Mouse (Mus musculus): ENCODE measurements around the gene Ctdspl. TPM values are rescaled to one million over a fixed set of nuclear protein-coding genes. Genes with fewer than 3 reads are reported as not detected.
A peak's percentile ranks its signal among the peaks of the same experiment; 100 is the strongest.

Ctdspl gene
- polyA plus RNA-seq, 2 experiments, result 2.3 to 3.6 TPM

- 82% methylated on average over 16 of the region's 16 CpGs for WGBS (ENCODE audit: insufficient replicate concordance)
- Histone ChIP-seq H3K27ac (no peak overlapping the region), H3K27me3 (ENCODE audit: control insufficient read depth, insufficient read depth, low read length) (no peaks in the 10 kb centered on the region), H3K9me3 (ENCODE audit: control insufficient read depth, low read length) (no peaks in the 10 kb centered on the region), H3K9ac (replicated peaks) (no peak overlapping the region), H3K4me2 (ENCODE audit: low read depth) (no peak overlapping the region), H3K4me1 (replicated peaks; ENCODE audit: control insufficient read depth in 2 of 2, insufficient read depth in 2 of 2, low read length in 1 of 2) (peaks cover 0 to 8% of the 10 kb centered on the region in 2 experiments; a peak in 1 of 4 replicates), H3K4me3 (ENCODE audit: insufficient read depth in 1 of 2, low read depth in 2 of 2, low read length in 2 of 2) (no peak overlapping the region), H3K36me3 (replicated peaks; ENCODE audit: control insufficient read depth, insufficient read depth, low read depth) (no peaks in the 10 kb centered on the region)
- no peak for DNase-seq (ENCODE audit: low read depth in 3 of 3, low spot score in 3 of 3)
- ATAC-seq (ENCODE audit: insufficient read depth), result no peak
- no peak for TF ChIP-seq CTCF (IDR thresholded peaks at IDR 0.05; ENCODE audit: low read depth)
- no peak for TF ChIP-seq EP300 (IDR thresholded peaks at IDR 0.05; ENCODE audit: low read depth)
Observed at GRCm38 (mm10) chr9:118953465-118954194, 27.4 kb downstream of the Ctdspl start.

DNA sequence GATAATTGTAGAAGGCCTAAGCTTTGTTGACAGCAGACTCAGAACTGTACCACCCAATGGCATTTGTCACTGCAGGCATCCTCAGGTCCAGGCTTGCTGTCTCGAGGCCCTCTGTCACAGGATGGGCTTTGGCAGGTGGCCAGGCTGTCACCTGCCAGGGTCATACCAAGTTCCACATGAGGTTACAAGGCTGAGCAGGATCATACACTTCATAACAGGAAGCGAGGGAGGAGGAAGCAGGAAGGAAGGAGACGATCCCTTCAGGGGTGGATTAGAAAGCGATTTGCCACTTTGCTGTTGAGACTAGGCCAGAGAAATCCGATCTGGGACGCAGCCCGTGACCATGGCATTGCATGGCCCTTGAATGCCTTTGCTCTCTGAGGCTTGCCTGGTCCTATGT lies 32.5 kb downstream of the Ctdspl start:
- H3K9ac ChIP-seq (replicated peaks), result no peak overlapping the region
- H3K27ac ChIP-seq, result no peak overlapping the region
- peaks cover 0 to 6% of the 10 kb centered on the region in 2 experiments; a peak in 2 of 4 replicates for H3K4me1 ChIP-seq (replicated peaks; ENCODE audit: control insufficient read depth in 2 of 2, insufficient read depth in 2 of 2, low read length in 1 of 2)
- H3K27me3 ChIP-seq (ENCODE audit: control insufficient read depth, insufficient read depth, low read length), result no peaks in the 10 kb centered on the region
- 0 out of 2 replicates have a peak, but pooled peaks have one; percentile 15 for ATAC-seq (ENCODE audit: insufficient read depth)
- no peak for DNase-seq (ENCODE audit: low read depth in 3 of 3, low spot score in 3 of 3)
- no peaks in the 10 kb centered on the region for H3K9me3 ChIP-seq (ENCODE audit: control insufficient read depth, low read length)
- 61% methylated on average over 7 of the region's 7 CpGs for WGBS (ENCODE audit: insufficient replicate concordance)
- no peak overlapping the region for H3K4me3 ChIP-seq (ENCODE audit: insufficient read depth in 1 of 2, low read depth in 2 of 2, low read length in 2 of 2)
- no peak overlapping the region for H3K4me2 ChIP-seq (ENCODE audit: low read depth)
- no peaks in the 10 kb centered on the region for H3K36me3 ChIP-seq (replicated peaks; ENCODE audit: control insufficient read depth, insufficient read depth, low read depth)
- no peak for TF ChIP-seq CTCF (IDR thresholded peaks at IDR 0.05; ENCODE audit: low read depth)
- no peak for TF ChIP-seq EP300 (IDR thresholded peaks at IDR 0.05; ENCODE audit: low read depth)

DNA sequence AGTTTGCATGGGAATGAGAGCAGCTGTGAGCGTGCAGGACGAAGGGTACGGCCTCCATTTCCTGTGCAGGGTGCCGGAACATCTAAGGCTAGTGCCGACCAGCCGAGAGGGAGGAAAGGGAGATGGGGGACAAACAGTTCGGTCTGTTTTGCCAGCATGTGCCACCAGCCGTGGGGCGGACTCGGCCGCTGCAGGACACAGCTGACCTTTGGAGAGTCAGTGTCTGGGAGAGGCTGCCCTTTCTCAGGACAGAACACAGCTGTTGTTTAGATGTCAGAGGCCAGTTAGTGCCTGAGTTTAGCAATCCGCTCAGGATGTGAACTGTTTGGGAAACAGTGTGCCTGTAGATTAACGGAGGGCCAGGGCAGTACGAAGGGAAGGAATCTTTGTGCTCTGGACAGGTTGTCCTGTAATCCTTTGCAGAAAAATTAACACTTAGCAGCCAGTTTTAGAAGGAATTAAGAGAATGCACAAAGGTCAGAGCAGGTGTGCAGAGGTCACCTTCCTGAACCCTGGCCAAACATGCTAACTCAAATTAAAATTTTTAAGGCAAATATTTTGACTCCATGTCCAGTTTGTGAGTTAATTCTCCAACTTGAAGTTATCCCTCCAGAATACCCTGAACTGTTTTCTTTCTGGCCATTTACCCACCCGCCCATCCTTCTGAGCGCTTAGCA lies 34.3 kb downstream of the Ctdspl start:
- Histone ChIP-seq H3K4me2 (ENCODE audit: low read depth) (no peak overlapping the region), H3K9ac (replicated peaks) (no peak overlapping the region)
- peak; percentile 48 for ATAC-seq (ENCODE audit: insufficient read depth)

GRCm38 (mm10) chr9:118963149-118963548 lies 36.9 kb downstream of the Ctdspl start:
- Histone ChIP-seq H3K9ac (replicated peaks) (no peak overlapping the region), H3K36me3 (replicated peaks; ENCODE audit: control insufficient read depth, insufficient read depth, low read depth) (no peaks in the 10 kb centered on the region), H3K27ac (no peak overlapping the region), H3K9me3 (ENCODE audit: control insufficient read depth, low read length) (no peaks in the 10 kb centered on the region), H3K27me3 (ENCODE audit: control insufficient read depth, insufficient read depth, low read length) (no peaks in the 10 kb centered on the region), H3K4me3 (ENCODE audit: insufficient read depth in 1 of 2, low read depth in 2 of 2, low read length in 2 of 2) (no peak overlapping the region), H3K4me2 (ENCODE audit: low read depth) (no peak overlapping the region), H3K4me1 (replicated peaks; ENCODE audit: control insufficient read depth in 2 of 2, insufficient read depth in 2 of 2, low read length in 1 of 2) (peaks cover 0 to 6% of the 10 kb centered on the region in 2 experiments; a peak in 2 of 4 replicates)
- ATAC-seq (ENCODE audit: insufficient read depth) (no peak), DNase-seq (ENCODE audit: low read depth in 3 of 3, low spot score in 3 of 3) (no peak)
- WGBS (ENCODE audit: insufficient replicate concordance), result 83% methylated on average over 9 of the region's 9 CpGs
- TF ChIP-seq CTCF (IDR thresholded peaks at IDR 0.05; ENCODE audit: low read depth), result no peak
- TF ChIP-seq EP300 (IDR thresholded peaks at IDR 0.05; ENCODE audit: low read depth), result no peak

More for the DNA sequence above, 34.3 kb downstream of the Ctdspl start:
- Histone ChIP-seq H3K36me3 (replicated peaks; ENCODE audit: control insufficient read depth, insufficient read depth, low read depth) (no peaks in the 10 kb centered on the region), H3K9me3 (ENCODE audit: control insufficient read depth, low read length) (no peaks in the 10 kb centered on the region), H3K4me3 (ENCODE audit: insufficient read depth in 1 of 2, low read depth in 2 of 2, low read length in 2 of 2) (no peak overlapping the region), H3K4me1 (replicated peaks; ENCODE audit: control insufficient read depth in 2 of 2, insufficient read depth in 2 of 2, low read length in 1 of 2) (peaks cover 0 to 6% of the 10 kb centered on the region in 2 experiments; a peak in 2 of 4 replicates), H3K27ac (no peak overlapping the region), H3K27me3 (ENCODE audit: control insufficient read depth, insufficient read depth, low read length) (no peaks in the 10 kb centered on the region)
- 39% methylated on average over 16 of the region's 16 CpGs for WGBS (ENCODE audit: insufficient replicate concordance)
- no peak for TF ChIP-seq EP300 (IDR thresholded peaks at IDR 0.05; ENCODE audit: low read depth)
- TF ChIP-seq CTCF (IDR thresholded peaks at IDR 0.05; ENCODE audit: low read depth), result no peak
- peak in 1 of 3 experiments; percentile 24 for DNase-seq (ENCODE audit: low read depth in 3 of 3, low spot score in 3 of 3)
